Mouse (Mus musculus) CH12.LX (cell line): ENCODE data around the gene Lrch1. TPM values are rescaled to one million over a fixed set of nuclear protein-coding genes. Genes with fewer than 3 reads are reported as not detected.

Source experiments
- DNase-seq: peaks from one replicate; pipeline ENCODE4 v3.0.0-alpha.2; 2013; ENCODE audit errors: extremely low read depth
- H3K27ac ChIP-seq: 2 replicates; pipeline ENCODE4 v1.5.1; 2012; ENCODE audit warnings: low read depth, mild to moderate bottlenecking, control low read depth, moderate library complexity; ENCODE audit not compliant: insufficient read depth
- H3K27me3 ChIP-seq: replicated peaks from 2 replicates; pipeline ENCODE3; 2012; ENCODE audit warnings: inconsistent platforms
- H3K36me3 ChIP-seq, 2 experiments: replicated peaks in 1 of 2; 2 replicates each; pipeline versions ENCODE3 to v1.6.1; 2012; ENCODE audit warnings: inconsistent platforms in 1 of 2, low read length in 1 of 2, mild to moderate bottlenecking in 1 of 2, mixed read lengths in 1 of 2, moderate library complexity in 1 of 2; ENCODE audit not compliant: control insufficient read depth in 1 of 2, insufficient read depth in 1 of 2
- H3K4me1 ChIP-seq, 2 experiments: 2 replicates each; pipeline ENCODE4 v1.6.1; 2012; ENCODE audit warnings: inconsistent platforms in 1 of 2, moderate library complexity in 1 of 2; ENCODE audit not compliant: insufficient read depth in 2 of 2, control insufficient read depth in 1 of 2
- H3K4me2 ChIP-seq: 2 replicates; pipeline ENCODE4 v1.6.1; 2012; ENCODE audit warnings: low read depth, mild to moderate bottlenecking, control low read depth; ENCODE audit not compliant: poor library complexity, insufficient read depth, severe bottlenecking
- H3K4me3 ChIP-seq, 3 experiments: fragments of 150-350 bp in 1 of 3; sonication (generic) in 1 of 3; replicated peaks in 1 of 3; 2 replicates each; pipeline versions ENCODE3 to v1.5.1; 2011 to 2012; ENCODE audit warnings: low read depth in 2 of 3, low read length in 2 of 3, mild to moderate bottlenecking in 2 of 3, moderate library complexity in 2 of 3, control low read depth in 1 of 3, improper control_type of control experiment in 1 of 3, inconsistent platforms in 1 of 3, mixed read lengths in 1 of 3; ENCODE audit not compliant: poor library complexity in 1 of 3
- H3K79me2 ChIP-seq: replicated peaks from 2 replicates; pipeline ENCODE4 v1.6.1; 2012; ENCODE audit warnings: mild to moderate bottlenecking, moderate library complexity; ENCODE audit not compliant: control insufficient read depth, poor library complexity, insufficient read depth, severe bottlenecking; ENCODE audit errors: extremely low read depth
- H3K9ac ChIP-seq: 2 replicates; pipeline ENCODE4 v1.6.1; 2012; ENCODE audit warnings: low read depth, mild to moderate bottlenecking, control low read depth, moderate library complexity; ENCODE audit not compliant: insufficient read depth
- H3K9me3 ChIP-seq: replicated peaks from 2 replicates; pipeline ENCODE3; 2012; ENCODE audit warnings: low read length, inconsistent platforms, mixed read lengths
- CHD2 ChIP-seq: IDR thresholded peaks from 2 replicates; pipeline ENCODE4 v1.6.1; 2011; ENCODE audit warnings: low read length, improper control_type of control experiment
- ETS1 ChIP-seq: conservative IDR thresholded peaks from 2 replicates; pipeline ENCODE4 v1.6.1; 2012; ENCODE audit warnings: low read depth, mild to moderate bottlenecking, inconsistent platforms, low read length, improper control_type of control experiment, moderate library complexity
- GABPA ChIP-seq: IDR thresholded peaks from 2 replicates; pipeline ENCODE4 v1.6.1; 2012; ENCODE audit warnings: low read depth, low read length, improper control_type of control experiment, inconsistent platforms; ENCODE audit not compliant: insufficient replicate concordance
- JUN ChIP-seq: IDR thresholded peaks from 2 replicates; pipeline ENCODE4 v1.6.1; 2011; ENCODE audit warnings: low read depth, mild to moderate bottlenecking, low read length, improper control_type of control experiment, moderate library complexity; ENCODE audit not compliant: insufficient read depth
- KAT2A ChIP-seq: IDR thresholded peaks from 2 replicates; pipeline ENCODE4 v1.6.1; 2012; ENCODE audit warnings: low read length, improper control_type of control experiment, inconsistent platforms; ENCODE audit not compliant: insufficient replicate concordance
- MXI1 ChIP-seq: IDR thresholded peaks from 2 replicates; pipeline ENCODE4 v1.6.1; 2011; ENCODE audit warnings: mild to moderate bottlenecking, low read depth, low read length, improper control_type of control experiment
- PAX5 ChIP-seq: IDR thresholded peaks from 2 replicates; pipeline ENCODE4 v1.6.1; 2012; ENCODE audit warnings: low read length, inconsistent platforms, mixed read lengths
- SIN3A ChIP-seq: IDR thresholded peaks from 2 replicates; pipeline ENCODE4 v1.6.1; 2012; ENCODE audit warnings: low read length, improper control_type of control experiment, inconsistent platforms
- SMC3 ChIP-seq: IDR thresholded peaks from 2 replicates; pipeline ENCODE4 v1.6.1; 2011; ENCODE audit warnings: low read depth, low read length, improper control_type of control experiment
- TBP ChIP-seq: conservative IDR thresholded peaks from 2 replicates; pipeline ENCODE4 v1.6.1; 2011; ENCODE audit warnings: low read depth, low read length, improper control_type of control experiment
- ZKSCAN1 ChIP-seq: IDR thresholded peaks from 2 replicates; pipeline ENCODE4 v1.6.1; 2012; ENCODE audit warnings: low read depth, inconsistent platforms, low read length, improper control_type of control experiment, borderline replicate concordance
- dilution Hi-C: fragments of 300-500 bp; cut with MboI; formaldehyde crosslinking; loops from 2 replicates; pipeline ENCODE4 v1.14.3; 2020; ENCODE audit warnings: low sequenced_read_pairs; ENCODE audit not compliant: extremely low pct_unique_long_range_greater_than_20kb, extremely low pct_ligation_motif_present
- in situ Hi-C: fragments of 300-500 bp; cut with MboI; formaldehyde crosslinking; loops from 3 replicates; pipeline ENCODE4 v1.14.3; 2019; ENCODE audit warnings: low sequenced_read_pairs, low pct_ligation_motif_present, low pct_unique_long_range_greater_than_20kb, mixed read lengths
- polyA plus RNA-seq: library from polyadenylated mRNA; unstranded; fragments of >175 nt; gene quantifications from 2 replicates; pipeline ENCODE4 v1.2.1, GENCODE M21; 2012; ENCODE audit warnings: low read depth; ENCODE audit not compliant: insufficient read length
- total RNA-seq, 2 experiments: library from RNA; depleted of rRNA; stranded (reverse); fragments of 300-350 nt in 1 of 2; fragments of >200 nt in 1 of 2; gene quantifications; 2 replicates each; pipeline ENCODE4 v1.2.3; 2012 to 2014

Lrch1 gene
- total and polyA plus RNA-seq, 3 experiments, result 10.3 to 23.3 (median 12.8) TPM

GRCm38 (mm10) chr14:74871220-74871619 lies 76.5 kb downstream of the Lrch1 start:
- dilution Hi-C loops (no loop called here), in situ Hi-C loops (no loop called here)
- Histone ChIP-seq H3K9ac (no peak overlapping the region), H3K4me3 (no peak overlapping the region), H3K9me3 (no peaks in the 10 kb centered on the region), H3K27ac (no peak overlapping the region), H3K27me3 (no peaks in the 10 kb centered on the region), H3K36me3 (peaks cover 0 to 11% of the 10 kb centered on the region in 2 experiments), H3K4me2 (no peak overlapping the region), H3K4me1 (peaks cover 22 to 90% of the 10 kb centered on the region in 2 experiments; a peak in 3 of 4 replicates), H3K79me2 (peaks cover 1% of the 10 kb centered on the region; the same call in 1 of the 2 replicates)
- DNase-seq, result no peak
- no peak for TF ChIP-seq CHD2

DNA sequence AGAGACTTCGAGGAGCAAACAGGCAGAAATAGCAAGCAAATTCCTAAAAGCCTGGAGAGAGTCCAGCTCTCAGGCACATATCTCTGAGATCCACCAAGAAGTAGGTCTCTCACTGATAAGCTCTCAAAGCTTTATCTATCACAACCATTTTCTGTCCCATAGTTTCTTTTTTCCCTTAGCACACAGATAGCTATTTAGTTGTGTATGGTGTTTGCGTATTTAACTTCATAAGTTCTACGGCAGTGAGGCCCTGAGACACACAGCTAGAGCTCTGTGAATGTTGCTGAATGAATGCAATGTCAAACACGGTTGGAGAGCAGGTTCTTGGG lies 78.8 kb downstream of the Lrch1 start:
- Histone ChIP-seq H3K27ac (no peak overlapping the region), H3K4me1 (peaks cover 21 to 82% of the 10 kb centered on the region in 2 experiments; a peak in 3 of 4 replicates), H3K27me3 (no peaks in the 10 kb centered on the region), H3K4me3 (no peak overlapping the region), H3K4me2 (no peak overlapping the region), H3K36me3 (peaks cover 0 to 9% of the 10 kb centered on the region in 2 experiments), H3K9ac (no peak overlapping the region)
- no peak for DNase-seq
- in situ Hi-C loops (no loop called here), dilution Hi-C loops (no loop called here)
- no peak for TF ChIP-seq CHD2
- TF ChIP-seq KAT2A, result no peak
- TF ChIP-seq TBP, result no peak
- TF ChIP-seq JUN, result no peak
- TF ChIP-seq, all 38 proteins: peak for 0
- no peaks in the 10 kb centered on the region for H3K9me3 ChIP-seq
- H3K79me2 ChIP-seq, result peaks cover 5% of the 10 kb centered on the region; the same call in 1 of the 2 replicates

GRCm38 (mm10) chr14:74868188-74868901 lies 79.3 kb downstream of the Lrch1 start:
- dilution Hi-C loops (no loop called here), in situ Hi-C loops (no loop called here)
- Histone ChIP-seq H3K27ac (no peak overlapping the region), H3K79me2 (peaks cover 5% of the 10 kb centered on the region; the same call in 1 of the 2 replicates), H3K4me2 (no peak overlapping the region), H3K9ac (no peak overlapping the region), H3K27me3 (no peaks in the 10 kb centered on the region), H3K9me3 (no peaks in the 10 kb centered on the region), H3K4me1 (peaks cover 21 to 77% of the 10 kb centered on the region in 2 experiments; a peak in 3 of 4 replicates), H3K4me3 (no peak overlapping the region), H3K36me3 (peaks cover 0 to 9% of the 10 kb centered on the region in 2 experiments)
- TF ChIP-seq ZKSCAN1, result no peak
- no peak for TF ChIP-seq ETS1
- TF ChIP-seq MXI1, result no peak
- TF ChIP-seq SIN3A, result no peak
- TF ChIP-seq SMC3, result no peak
- TF ChIP-seq PAX5, result no peak
- TF ChIP-seq GABPA, result no peak
- no peak for DNase-seq
